Mouse (Mus musculus) bone marrow, adult 2 months (tissue): Measurements from ENCODE around the gene Zcwpw1. TPM values are rescaled to one million over a fixed set of nuclear protein-coding genes. Genes with fewer than 3 reads are reported as not detected.
"Not testable (repeated sequence)": the region's sequence is repeated elsewhere in the genome, so short reads cannot be mapped to it uniquely, and the experiment has no call there.

ENCODE experiments used
- H3K27ac ChIP-seq: fragments of 200-500 bp; 2 replicates; pipeline ENCODE4 v1.5.1; 2012; ENCODE audit warnings: low read depth, mild to moderate bottlenecking, control low read depth, inconsistent platforms, low read length; ENCODE audit not compliant: control insufficient read depth, poor library complexity, insufficient read depth
- H3K4me1 ChIP-seq: fragments of 200-500 bp; 2 replicates; pipeline ENCODE4 v1.6.1; 2011; ENCODE audit warnings: low read length; ENCODE audit not compliant: control insufficient read depth, insufficient read depth
- H3K4me3 ChIP-seq: fragments of 200-500 bp; replicated peaks from 2 replicates; pipeline ENCODE3; 2011; ENCODE audit warnings: mild to moderate bottlenecking, low read depth, low read length, control low read depth; ENCODE audit not compliant: control insufficient read depth
- CTCF ChIP-seq: fragments of 200-500 bp; IDR thresholded peaks from 2 replicates; pipeline ENCODE4 v1.5.1; 2011; ENCODE audit warnings: low read length, control low read depth; ENCODE audit not compliant: control insufficient read depth, insufficient read depth
- POLR2A ChIP-seq: fragments of 200-500 bp; IDR thresholded peaks from 2 replicates; pipeline ENCODE4 v1.6.1; 2011; ENCODE audit warnings: low read depth, mild to moderate bottlenecking, control low read depth, low read length, borderline replicate concordance; ENCODE audit not compliant: control insufficient read depth
- WGBS: fragments of 180-500 bp; shearing (Covaris S2); methylation state at CpG from one replicate; pipeline ENCODE4 v1.1.7; 2018; 5-methylcytosine and 5-hydroxymethylcytosine counted together
- polyA plus RNA-seq: library from polyadenylated mRNA; stranded (reverse); fragments of >200 nt; gene quantifications from 2 replicates; pipeline ENCODE4 v1.2.4, GENCODE M21; 2011; ENCODE audit warnings: low replicate concordance; ENCODE audit not compliant: missing spikeins, insufficient read depth, insufficient read length

The Zcwpw1 gene
- polyA plus RNA-seq, 1 experiment: 18.7 TPM

- TF ChIP-seq CTCF: no peak
- TF ChIP-seq POLR2A: no peak
- 37% methylated on average over 7 of the region's 7 CpGs for WGBS
- H3K27ac ChIP-seq: peak overlapping the region; percentile 83
- H3K4me3 ChIP-seq: peak overlapping the region; percentile 3
- peaks cover 16% of the 10 kb centered on the region for H3K4me1 ChIP-seq
Measured at GRCm38 (mm10) chr5:137830238-137830637, 42.6 kb downstream of the Zcwpw1 start.

- Histone ChIP-seq H3K4me1 (peaks cover 10% of the 10 kb centered on the region), H3K4me3 (peak overlapping the region; percentile 29), H3K27ac (peak overlapping the region; percentile 83)
- TF ChIP-seq CTCF (no peak), POLR2A (no peak)
- WGBS: 23% methylated on average over 4 of the region's 4 CpGs
Measured at GRCm38 (mm10) chr5:137831106-137831505, 43.5 kb downstream of the Zcwpw1 start.

GRCm38 (mm10) chr5:137831506-137831905 lies 43.9 kb downstream of the Zcwpw1 start:
- WGBS: 35% methylated on average over 6 of the region's 6 CpGs
- Histone ChIP-seq H3K4me1 (peaks cover 10% of the 10 kb centered on the region), H3K27ac (peak overlapping the region; percentile 83; the same call in 1 of the 2 replicates), H3K4me3 (peak overlapping the region; percentile 29)
- TF ChIP-seq CTCF: no peak
- TF ChIP-seq POLR2A: no peak

GRCm38 (mm10) chr5:137833500-137833899 lies 45.9 kb downstream of the Zcwpw1 start:
- Histone ChIP-seq H3K27ac (no peak overlapping the region), H3K4me3 (peak overlapping the region; percentile 32), H3K4me1 (peaks cover 12% of the 10 kb centered on the region)
- WGBS: 55% methylated on average over 4 of the region's 4 CpGs
- TF ChIP-seq POLR2A (no peak), CTCF (no peak)

GRCm38 (mm10) chr5:137835966-137836520 lies 48.4 kb downstream of the Zcwpw1 start, which contains the start of gene Pilra:
Gene Pilra (minus strand): TSS chr5:137836281.
- H3K27ac ChIP-seq: peak within 1 kb of the TSS; percentile 88
- 30% methylated on average over 2 of the region's 2 CpGs for WGBS
- peak within 1 kb of the TSS; percentile 61 for H3K4me3 ChIP-seq
- H3K4me1 ChIP-seq: not testable (repeated sequence)

GRCm38 (mm10) chr5:137836611-137837010 lies 49.0 kb downstream of the Zcwpw1 start:
- no peak overlapping the region for H3K4me3 ChIP-seq
- H3K27ac ChIP-seq: peak overlapping the region; percentile 88
- peaks cover 3% of the 10 kb centered on the region; the same call in 1 of the 2 replicates for H3K4me1 ChIP-seq
- TF ChIP-seq CTCF (no peak), POLR2A (no peak)

- not testable (repeated sequence) for H3K4me1 ChIP-seq, H3K4me3 ChIP-seq
- H3K27ac ChIP-seq: peak overlapping the region; percentile 88; the same call in 1 of the 2 replicates
Measured at GRCm38 (mm10) chr5:137837110-137837509, 49.5 kb downstream of the Zcwpw1 start.

- H3K4me3 ChIP-seq, H3K27ac ChIP-seq, H3K4me1 ChIP-seq: not testable (repeated sequence)
- 69% methylated on average over 1 of the region's 1 CpGs for WGBS
Measured at GRCm38 (mm10) chr5:137850313-137850712, 62.7 kb downstream of the Zcwpw1 start.

GRCm38 (mm10) chr5:137854907-137855306 lies 67.3 kb downstream of the Zcwpw1 start:
- 81% methylated on average over 3 of the region's 3 CpGs for WGBS
- not testable (repeated sequence) for H3K4me3 ChIP-seq, H3K27ac ChIP-seq, H3K4me1 ChIP-seq

GRCm38 (mm10) chr5:137856870-137857269 lies 69.3 kb downstream of the Zcwpw1 start:
- H3K4me1 ChIP-seq: not testable (repeated sequence)
- Histone ChIP-seq H3K27ac (peak overlapping the region; percentile 64), H3K4me3 (peak overlapping the region; percentile 77)
- WGBS: 7% methylated on average over 5 of the region's 5 CpGs

- peak within 1 kb of the TSS; percentile 64 for H3K27ac ChIP-seq
- not testable (repeated sequence) for H3K4me1 ChIP-seq
- 16% methylated on average over 2 of the region's 2 CpGs for WGBS
- H3K4me3 ChIP-seq: peak within 1 kb of the TSS; percentile 77
Measured at GRCm38 (mm10) chr5:137857960-137858710, 70.5 kb downstream of the Zcwpw1 start, which contains the start of gene Pilrb1. Gene Pilrb1 (minus strand): TSS chr5:137858106.

- WGBS: 79% methylated on average over 1 of the region's 1 CpGs
- not testable (repeated sequence) for H3K27ac ChIP-seq, H3K4me1 ChIP-seq, H3K4me3 ChIP-seq
Measured at GRCm38 (mm10) chr5:137864008-137864407, 76.4 kb downstream of the Zcwpw1 start.
